Mouse (Mus musculus): ENCODE data around the gene Slc2a9. TPM values are rescaled to one million over a fixed set of nuclear protein-coding genes. Genes with fewer than 3 reads are reported as not detected.

The Slc2a9 gene
- polyA plus RNA-seq, 1 experiment: not detected

- Histone ChIP-seq H3K9ac (ENCODE audit: low read depth, poor library complexity, severe bottlenecking) (no peak overlapping the region), H3K9me3 (replicated peaks; ENCODE audit: control insufficient read depth, insufficient read depth, low read length, poor library complexity, severe bottlenecking) (no peaks in the 10 kb centered on the region), H3K4me3 (ENCODE audit: low read depth, low read length) (no peak overlapping the region), H3K36me3 (ENCODE audit: control insufficient read depth, insufficient read depth, low read length, poor library complexity, severe bottlenecking) (no peaks in the 10 kb centered on the region), H3K4me1 (ENCODE audit: control insufficient read depth, insufficient read depth, low read length) (no peaks in the 10 kb centered on the region), H3K27me3 (ENCODE audit: control insufficient read depth, insufficient read depth, low read length, poor library complexity, severe bottlenecking) (no peaks in the 10 kb centered on the region), H3K27ac (ENCODE audit: insufficient read depth, low read length) (no peak overlapping the region)
- TF ChIP-seq EP300 (IDR thresholded peaks at IDR 0.05; ENCODE audit: insufficient read depth, low read depth, low read length) (no peak), POLR2A (IDR thresholded peaks at IDR 0.05; ENCODE audit: insufficient read depth, low read length) (no peak), CTCF (IDR thresholded peaks at IDR 0.05; ENCODE audit: low read depth, low read length) (no peak)
Measured at GRCm38 (mm10) chr5:38379970-38380369, 123.0 kb downstream of the Slc2a9 start.

- H3K4me1 ChIP-seq (ENCODE audit: control insufficient read depth, insufficient read depth, low read length): no peaks in the 10 kb centered on the region
- no peaks in the 10 kb centered on the region for H3K36me3 ChIP-seq (ENCODE audit: control insufficient read depth, insufficient read depth, low read length, poor library complexity, severe bottlenecking)
- no peaks in the 10 kb centered on the region for H3K27me3 ChIP-seq (ENCODE audit: control insufficient read depth, insufficient read depth, low read length, poor library complexity, severe bottlenecking)
- TF ChIP-seq CTCF (IDR thresholded peaks at IDR 0.05; ENCODE audit: low read depth, low read length): no peak
- no peak for TF ChIP-seq EP300 (IDR thresholded peaks at IDR 0.05; ENCODE audit: insufficient read depth, low read depth, low read length)
- TF ChIP-seq POLR2A (IDR thresholded peaks at IDR 0.05; ENCODE audit: insufficient read depth, low read length): no peak
- no peak overlapping the region for H3K27ac ChIP-seq (ENCODE audit: insufficient read depth, low read length)
- no peak overlapping the region for H3K9ac ChIP-seq (ENCODE audit: low read depth, poor library complexity, severe bottlenecking)
- no peak overlapping the region for H3K4me3 ChIP-seq (ENCODE audit: low read depth, low read length)
- no peaks in the 10 kb centered on the region for H3K9me3 ChIP-seq (replicated peaks; ENCODE audit: control insufficient read depth, insufficient read depth, low read length, poor library complexity, severe bottlenecking)
Measured at GRCm38 (mm10) chr5:38372369-38372768, 130.6 kb downstream of the Slc2a9 start.

- Histone ChIP-seq H3K27me3 (ENCODE audit: control insufficient read depth, insufficient read depth, low read length, poor library complexity, severe bottlenecking) (no peaks in the 10 kb centered on the region), H3K27ac (ENCODE audit: insufficient read depth, low read length) (no peak overlapping the region), H3K36me3 (ENCODE audit: control insufficient read depth, insufficient read depth, low read length, poor library complexity, severe bottlenecking) (no peaks in the 10 kb centered on the region), H3K9ac (ENCODE audit: low read depth, poor library complexity, severe bottlenecking) (no peak overlapping the region), H3K4me3 (ENCODE audit: low read depth, low read length) (no peak overlapping the region), H3K9me3 (replicated peaks; ENCODE audit: control insufficient read depth, insufficient read depth, low read length, poor library complexity, severe bottlenecking) (no peaks in the 10 kb centered on the region), H3K4me1 (ENCODE audit: control insufficient read depth, insufficient read depth, low read length) (no peaks in the 10 kb centered on the region)
- TF ChIP-seq POLR2A (IDR thresholded peaks at IDR 0.05; ENCODE audit: insufficient read depth, low read length) (no peak), CTCF (IDR thresholded peaks at IDR 0.05; ENCODE audit: low read depth, low read length) (no peak), EP300 (IDR thresholded peaks at IDR 0.05; ENCODE audit: insufficient read depth, low read depth, low read length) (no peak)
Measured at GRCm38 (mm10) chr5:38371308-38371707, 131.6 kb downstream of the Slc2a9 start.

- Histone ChIP-seq H3K27ac (ENCODE audit: insufficient read depth, low read length) (no peak overlapping the region), H3K9ac (ENCODE audit: low read depth, poor library complexity, severe bottlenecking) (no peak overlapping the region), H3K9me3 (replicated peaks; ENCODE audit: control insufficient read depth, insufficient read depth, low read length, poor library complexity, severe bottlenecking) (no peaks in the 10 kb centered on the region), H3K4me1 (ENCODE audit: control insufficient read depth, insufficient read depth, low read length) (no peaks in the 10 kb centered on the region), H3K36me3 (ENCODE audit: control insufficient read depth, insufficient read depth, low read length, poor library complexity, severe bottlenecking) (no peaks in the 10 kb centered on the region), H3K4me3 (ENCODE audit: low read depth, low read length) (no peak overlapping the region), H3K27me3 (ENCODE audit: control insufficient read depth, insufficient read depth, low read length, poor library complexity, severe bottlenecking) (no peaks in the 10 kb centered on the region)
- TF ChIP-seq POLR2A (IDR thresholded peaks at IDR 0.05; ENCODE audit: insufficient read depth, low read length): no peak
- TF ChIP-seq CTCF (IDR thresholded peaks at IDR 0.05; ENCODE audit: low read depth, low read length): no peak
- TF ChIP-seq EP300 (IDR thresholded peaks at IDR 0.05; ENCODE audit: insufficient read depth, low read depth, low read length): no peak
Measured at GRCm38 (mm10) chr5:38366650-38367470, 136.1 kb downstream of the Slc2a9 start.

GRCm38 (mm10) chr5:38365521-38365920, 137.4 kb downstream of the Slc2a9 start:
- no peaks in the 10 kb centered on the region for H3K4me1 ChIP-seq (ENCODE audit: control insufficient read depth, insufficient read depth, low read length)
- no peaks in the 10 kb centered on the region for H3K36me3 ChIP-seq (ENCODE audit: control insufficient read depth, insufficient read depth, low read length, poor library complexity, severe bottlenecking)
- H3K9me3 ChIP-seq (replicated peaks; ENCODE audit: control insufficient read depth, insufficient read depth, low read length, poor library complexity, severe bottlenecking): no peaks in the 10 kb centered on the region
- no peak overlapping the region for H3K27ac ChIP-seq (ENCODE audit: insufficient read depth, low read length)
- no peak for TF ChIP-seq EP300 (IDR thresholded peaks at IDR 0.05; ENCODE audit: insufficient read depth, low read depth, low read length)
- TF ChIP-seq POLR2A (IDR thresholded peaks at IDR 0.05; ENCODE audit: insufficient read depth, low read length): no peak
- TF ChIP-seq CTCF (IDR thresholded peaks at IDR 0.05; ENCODE audit: low read depth, low read length): no peak
- no peaks in the 10 kb centered on the region for H3K27me3 ChIP-seq (ENCODE audit: control insufficient read depth, insufficient read depth, low read length, poor library complexity, severe bottlenecking)
- H3K4me3 ChIP-seq (ENCODE audit: low read depth, low read length): no peak overlapping the region
- H3K9ac ChIP-seq (ENCODE audit: low read depth, poor library complexity, severe bottlenecking): no peak overlapping the region

GRCm38 (mm10) chr5:38364396-38364795, 138.5 kb downstream of the Slc2a9 start:
- H3K27ac ChIP-seq (ENCODE audit: insufficient read depth, low read length): no peak overlapping the region
- no peaks in the 10 kb centered on the region for H3K36me3 ChIP-seq (ENCODE audit: control insufficient read depth, insufficient read depth, low read length, poor library complexity, severe bottlenecking)
- no peaks in the 10 kb centered on the region for H3K9me3 ChIP-seq (replicated peaks; ENCODE audit: control insufficient read depth, insufficient read depth, low read length, poor library complexity, severe bottlenecking)
- no peaks in the 10 kb centered on the region for H3K4me1 ChIP-seq (ENCODE audit: control insufficient read depth, insufficient read depth, low read length)
- H3K9ac ChIP-seq (ENCODE audit: low read depth, poor library complexity, severe bottlenecking): no peak overlapping the region
- H3K4me3 ChIP-seq (ENCODE audit: low read depth, low read length): no peak overlapping the region
- no peaks in the 10 kb centered on the region for H3K27me3 ChIP-seq (ENCODE audit: control insufficient read depth, insufficient read depth, low read length, poor library complexity, severe bottlenecking)
- TF ChIP-seq CTCF (IDR thresholded peaks at IDR 0.05; ENCODE audit: low read depth, low read length): no peak
- no peak for TF ChIP-seq POLR2A (IDR thresholded peaks at IDR 0.05; ENCODE audit: insufficient read depth, low read length)
- TF ChIP-seq EP300 (IDR thresholded peaks at IDR 0.05; ENCODE audit: insufficient read depth, low read depth, low read length): no peak

Measured in ES-Bruce4 (cell line).